Mouse (Mus musculus): ENCODE measurements at regions not wholly inside any gene's neighbourhood (a gene's known extent, or its start where the extent isn't known, plus 50 kb on each side); places are given as distances from the start of the nearest gene placed in this dataset.

- no peak overlapping the region for H3K9ac ChIP-seq (replicated peaks; ENCODE audit: low read depth, low read length)
- H3K27ac ChIP-seq (ENCODE audit: low read depth, low read length) = no peak overlapping the region
- H3K4me3 ChIP-seq (ENCODE audit: low read depth, low read length) = no peak overlapping the region
- WGBS = 68% methylated on average over 4 of the region's 4 CpGs
- no peak for ATAC-seq (ENCODE audit: low read depth)
- no peaks in the 10 kb centered on the region for H3K9me3 ChIP-seq (ENCODE audit: control insufficient read depth, low read length)
- H3K4me2 ChIP-seq (ENCODE audit: low read depth, low read length) = no peak overlapping the region
- H3K27me3 ChIP-seq (ENCODE audit: control insufficient read depth, insufficient read depth, low read length) = no peaks in the 10 kb centered on the region
- no peaks in the 10 kb centered on the region for H3K36me3 ChIP-seq (ENCODE audit: control insufficient read depth, insufficient read depth, low read length)
- H3K4me1 ChIP-seq (ENCODE audit: control insufficient read depth, insufficient read depth, low read length) = no peaks in the 10 kb centered on the region
These were observed 122.5 kb upstream of the Maf start for GRCm38 (mm10) chr8:115830012-115830662.

- Histone ChIP-seq H3K4me3 (ENCODE audit: low read depth, low read length) (no peak overlapping the region), H3K4me2 (ENCODE audit: low read depth, low read length) (no peak overlapping the region), H3K27ac (ENCODE audit: low read depth, low read length) (no peak overlapping the region), H3K27me3 (ENCODE audit: control insufficient read depth, insufficient read depth, low read length) (no peaks in the 10 kb centered on the region), H3K9me3 (ENCODE audit: control insufficient read depth, low read length) (no peaks in the 10 kb centered on the region), H3K4me1 (ENCODE audit: control insufficient read depth, insufficient read depth, low read length) (no peaks in the 10 kb centered on the region), H3K36me3 (ENCODE audit: control insufficient read depth, insufficient read depth, low read length) (no peaks in the 10 kb centered on the region), H3K9ac (replicated peaks; ENCODE audit: low read depth, low read length) (no peak overlapping the region)
- 78% methylated on average over 3 of the region's 3 CpGs for WGBS
- no peak for ATAC-seq (ENCODE audit: low read depth)
These were observed 118.9 kb upstream of the Maf start for GRCm38 (mm10) chr8:115826516-115826915.

- no peaks in the 10 kb centered on the region for H3K36me3 ChIP-seq (ENCODE audit: control insufficient read depth, insufficient read depth, low read length)
- H3K4me2 ChIP-seq (ENCODE audit: low read depth, low read length) = no peak overlapping the region
- ATAC-seq (ENCODE audit: low read depth) = no peak
- H3K4me3 ChIP-seq (ENCODE audit: low read depth, low read length) = no peak overlapping the region
- 75% methylated on average over 5 of the region's 5 CpGs for WGBS
- no peaks in the 10 kb centered on the region for H3K27me3 ChIP-seq (ENCODE audit: control insufficient read depth, insufficient read depth, low read length)
- no peaks in the 10 kb centered on the region for H3K9me3 ChIP-seq (ENCODE audit: control insufficient read depth, low read length)
- no peaks in the 10 kb centered on the region for H3K4me1 ChIP-seq (ENCODE audit: control insufficient read depth, insufficient read depth, low read length)
- H3K9ac ChIP-seq (replicated peaks; ENCODE audit: low read depth, low read length) = no peak overlapping the region
- no peak overlapping the region for H3K27ac ChIP-seq (ENCODE audit: low read depth, low read length)
These were observed 118.4 kb upstream of the Maf start for GRCm38 (mm10) chr8:115825899-115826502.

- WGBS = 89% methylated on average over 6 of the region's 6 CpGs
- H3K9ac ChIP-seq (replicated peaks; ENCODE audit: low read depth, low read length) = no peak overlapping the region
These were observed 116.8 kb upstream of the Maf start for GRCm38 (mm10) chr8:115824478-115824785.

GRCm38 (mm10) chr8:115823673-115824477, 116.3 kb upstream of the Maf start:
- ATAC-seq (ENCODE audit: low read depth) = no peak

More at GRCm38 (mm10) chr8:115824478-115824785, 116.8 kb upstream of the Maf start:
- H3K4me2 ChIP-seq (ENCODE audit: low read depth, low read length) = no peak overlapping the region
- no peaks in the 10 kb centered on the region for H3K4me1 ChIP-seq (ENCODE audit: control insufficient read depth, insufficient read depth, low read length)
- no peaks in the 10 kb centered on the region for H3K9me3 ChIP-seq (ENCODE audit: control insufficient read depth, low read length)
- no peak overlapping the region for H3K27ac ChIP-seq (ENCODE audit: low read depth, low read length)
- ATAC-seq (ENCODE audit: low read depth) = no peak
- H3K27me3 ChIP-seq (ENCODE audit: control insufficient read depth, insufficient read depth, low read length) = no peaks in the 10 kb centered on the region
- no peak overlapping the region for H3K4me3 ChIP-seq (ENCODE audit: low read depth, low read length)
- no peaks in the 10 kb centered on the region for H3K36me3 ChIP-seq (ENCODE audit: control insufficient read depth, insufficient read depth, low read length)

GRCm38 (mm10) chr8:115813426-115813825, 105.8 kb upstream of the Maf start:
- Histone ChIP-seq H3K36me3 (ENCODE audit: control insufficient read depth, insufficient read depth, low read length) (no peaks in the 10 kb centered on the region), H3K27me3 (ENCODE audit: control insufficient read depth, insufficient read depth, low read length) (no peaks in the 10 kb centered on the region), H3K4me3 (ENCODE audit: low read depth, low read length) (no peak overlapping the region), H3K4me2 (ENCODE audit: low read depth, low read length) (no peak overlapping the region), H3K4me1 (ENCODE audit: control insufficient read depth, insufficient read depth, low read length) (no peaks in the 10 kb centered on the region), H3K27ac (ENCODE audit: low read depth, low read length) (no peak overlapping the region), H3K9ac (replicated peaks; ENCODE audit: low read depth, low read length) (no peak overlapping the region), H3K9me3 (ENCODE audit: control insufficient read depth, low read length) (no peaks in the 10 kb centered on the region)
- 60% methylated on average over 4 of the region's 4 CpGs for WGBS
- ATAC-seq (ENCODE audit: low read depth) = no peak

More at GRCm38 (mm10) chr8:115823673-115824477, 116.3 kb upstream of the Maf start:
- Histone ChIP-seq H3K27me3 (ENCODE audit: control insufficient read depth, insufficient read depth, low read length) (no peaks in the 10 kb centered on the region), H3K4me1 (ENCODE audit: control insufficient read depth, insufficient read depth, low read length) (no peaks in the 10 kb centered on the region), H3K9ac (replicated peaks; ENCODE audit: low read depth, low read length) (no peak overlapping the region), H3K9me3 (ENCODE audit: control insufficient read depth, low read length) (no peaks in the 10 kb centered on the region), H3K36me3 (ENCODE audit: control insufficient read depth, insufficient read depth, low read length) (no peaks in the 10 kb centered on the region), H3K4me3 (ENCODE audit: low read depth, low read length) (no peak overlapping the region), H3K27ac (ENCODE audit: low read depth, low read length) (no peak overlapping the region), H3K4me2 (ENCODE audit: low read depth, low read length) (no peak overlapping the region)
- 76% methylated on average over 8 of the region's 8 CpGs for WGBS

- no peak for ATAC-seq (ENCODE audit: low read depth)
- Histone ChIP-seq H3K9me3 (ENCODE audit: control insufficient read depth, low read length) (no peaks in the 10 kb centered on the region), H3K27ac (ENCODE audit: low read depth, low read length) (no peak overlapping the region), H3K9ac (replicated peaks; ENCODE audit: low read depth, low read length) (no peak overlapping the region), H3K36me3 (ENCODE audit: control insufficient read depth, insufficient read depth, low read length) (no peaks in the 10 kb centered on the region), H3K4me2 (ENCODE audit: low read depth, low read length) (no peak overlapping the region), H3K4me1 (ENCODE audit: control insufficient read depth, insufficient read depth, low read length) (no peaks in the 10 kb centered on the region), H3K4me3 (ENCODE audit: low read depth, low read length) (no peak overlapping the region), H3K27me3 (ENCODE audit: control insufficient read depth, insufficient read depth, low read length) (no peaks in the 10 kb centered on the region)
- WGBS = 56% methylated on average over 9 of the region's 9 CpGs
These were observed 99.0 kb upstream of the Maf start for GRCm38 (mm10) chr8:115806579-115806978.

- H3K4me2 ChIP-seq (ENCODE audit: low read depth, low read length) = no peak overlapping the region
- H3K4me3 ChIP-seq (ENCODE audit: low read depth, low read length) = no peak overlapping the region
- no peaks in the 10 kb centered on the region for H3K36me3 ChIP-seq (ENCODE audit: control insufficient read depth, insufficient read depth, low read length)
- H3K9me3 ChIP-seq (ENCODE audit: control insufficient read depth, low read length) = no peaks in the 10 kb centered on the region
- no peaks in the 10 kb centered on the region for H3K27me3 ChIP-seq (ENCODE audit: control insufficient read depth, insufficient read depth, low read length)
- no peak overlapping the region for H3K27ac ChIP-seq (ENCODE audit: low read depth, low read length)
- no peak for ATAC-seq (ENCODE audit: low read depth)
- no peaks in the 10 kb centered on the region for H3K4me1 ChIP-seq (ENCODE audit: control insufficient read depth, insufficient read depth, low read length)
- WGBS = 75% methylated on average over 6 of the region's 6 CpGs
- no peak overlapping the region for H3K9ac ChIP-seq (replicated peaks; ENCODE audit: low read depth, low read length)
These were observed 98.5 kb upstream of the Maf start for GRCm38 (mm10) chr8:115806139-115806538.

- no peak overlapping the region for H3K9ac ChIP-seq (replicated peaks; ENCODE audit: low read depth, low read length)
- no peak for ATAC-seq (ENCODE audit: low read depth)
- 89% methylated on average over 1 of the region's 1 CpGs for WGBS
These were observed 86.0 kb upstream of the Maf start for GRCm38 (mm10) chr8:115793587-115793986.

More at GRCm38 (mm10) chr8:115793587-115793986, 86.0 kb upstream of the Maf start:
- Histone ChIP-seq H3K36me3 (ENCODE audit: control insufficient read depth, insufficient read depth, low read length) (no peaks in the 10 kb centered on the region), H3K4me1 (ENCODE audit: control insufficient read depth, insufficient read depth, low read length) (no peaks in the 10 kb centered on the region), H3K4me2 (ENCODE audit: low read depth, low read length) (no peak overlapping the region), H3K4me3 (ENCODE audit: low read depth, low read length) (no peak overlapping the region), H3K9me3 (ENCODE audit: control insufficient read depth, low read length) (no peaks in the 10 kb centered on the region), H3K27me3 (ENCODE audit: control insufficient read depth, insufficient read depth, low read length) (no peaks in the 10 kb centered on the region), H3K27ac (ENCODE audit: low read depth, low read length) (no peak overlapping the region)
